Mouse (Mus musculus): ENCODE results near the gene Clec3b.

Clec3b gene

DNA sequence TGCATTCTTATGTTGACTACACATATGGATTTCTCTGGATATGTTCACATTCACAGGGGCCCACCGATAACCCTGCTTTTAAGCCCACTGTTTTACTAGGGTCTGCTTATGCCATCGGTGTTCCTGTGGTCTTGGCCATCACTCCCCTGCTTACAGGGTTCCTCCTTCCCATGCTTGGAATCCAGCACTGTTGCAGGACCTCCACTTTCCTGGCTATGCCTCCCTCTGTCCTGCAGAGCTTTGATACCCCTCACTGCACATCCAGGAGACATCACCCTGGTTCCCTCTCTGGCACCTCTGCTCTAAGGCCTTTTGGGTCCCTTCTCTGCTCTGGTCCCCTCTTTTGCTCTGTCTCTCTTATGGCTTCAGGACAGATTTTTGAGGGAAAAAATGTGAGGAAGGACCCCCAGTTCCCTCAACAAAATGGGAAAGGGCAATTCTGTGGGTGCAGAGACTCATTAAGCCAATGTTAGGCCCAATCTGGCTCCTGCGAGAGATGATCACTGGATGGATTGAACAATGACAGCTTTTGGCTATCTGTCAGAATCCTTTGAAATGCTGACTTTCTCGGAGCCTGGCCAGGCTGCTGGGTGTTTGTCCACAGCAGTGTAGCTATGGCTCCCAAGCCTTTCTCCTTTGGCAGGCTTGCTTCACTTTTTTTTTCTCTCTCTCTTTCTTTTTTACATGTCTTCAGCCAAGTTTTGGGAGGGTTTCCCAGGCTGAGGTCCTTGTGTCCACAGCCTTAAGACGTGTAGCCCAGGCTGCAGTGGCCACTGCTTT, at the start of gene Clec3b:
Clec3b (plus strand) TSS at position 706 of the 780 bp plus-strand sequence.
- Histone ChIP-seq H3K4me3 (replicated peaks; ENCODE audit: low read length) (no peak within 1 kb of the TSS), H3K4me1 (replicated peaks; ENCODE audit: low read depth, low read length) (no peaks in the 10 kb centered on the region), H3K27me3 (ENCODE audit: insufficient read depth, low read length) (peaks cover 6% of the 10 kb centered on the region), H3K36me3 (ENCODE audit: insufficient read depth, low read length) (no peaks in the 10 kb centered on the region), H3K9me3 (ENCODE audit: low read length) (peaks cover 27% of the 10 kb centered on the region)
- TF ChIP-seq CTCF (conservative IDR thresholded peaks at IDR 0.05; ENCODE audit: low read length) (no peak), NANOG (IDR thresholded peaks at IDR 0.05; ENCODE audit: borderline replicate concordance, low read length) (no peak), POU5F1 (IDR thresholded peaks at IDR 0.05; ENCODE audit: borderline replicate concordance, low read length) (no peak)

DNA sequence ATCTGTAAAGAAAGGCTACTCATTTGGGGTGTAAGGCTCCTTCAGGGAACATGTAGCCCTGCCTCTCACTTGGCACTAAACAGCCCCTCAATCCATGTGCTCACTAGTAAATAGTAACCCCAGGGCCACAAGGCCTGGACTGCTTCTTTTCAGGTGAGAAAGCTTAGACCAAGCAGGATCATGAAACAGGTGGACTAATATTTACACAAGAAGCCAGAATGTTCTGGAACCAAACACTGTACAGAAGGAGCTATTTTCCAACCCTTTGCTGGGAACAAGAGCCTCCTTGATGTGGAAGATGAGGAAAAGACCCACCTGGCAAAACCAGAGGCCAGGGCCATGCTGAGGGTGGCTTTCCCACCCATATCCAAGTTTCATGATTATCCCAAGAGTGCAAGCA, 47.3 kb upstream of the Clec3b start:
- no peaks in the 10 kb centered on the region for H3K27me3 ChIP-seq (ENCODE audit: insufficient read depth, low read length)
- H3K4me3 ChIP-seq (replicated peaks; ENCODE audit: low read length) = no peak overlapping the region
- TF ChIP-seq CTCF (conservative IDR thresholded peaks at IDR 0.05; ENCODE audit: low read length) = no peak
- TF ChIP-seq NANOG (IDR thresholded peaks at IDR 0.05; ENCODE audit: borderline replicate concordance, low read length) = no peak
- TF ChIP-seq POU5F1 (IDR thresholded peaks at IDR 0.05; ENCODE audit: borderline replicate concordance, low read length) = no peak
- H3K36me3 ChIP-seq (ENCODE audit: insufficient read depth, low read length) = peaks cover 77% of the 10 kb centered on the region
- H3K4me1 ChIP-seq (replicated peaks; ENCODE audit: low read depth, low read length) = peaks cover 12% of the 10 kb centered on the region
- H3K9me3 ChIP-seq (ENCODE audit: low read length) = no peaks in the 10 kb centered on the region

DNA sequence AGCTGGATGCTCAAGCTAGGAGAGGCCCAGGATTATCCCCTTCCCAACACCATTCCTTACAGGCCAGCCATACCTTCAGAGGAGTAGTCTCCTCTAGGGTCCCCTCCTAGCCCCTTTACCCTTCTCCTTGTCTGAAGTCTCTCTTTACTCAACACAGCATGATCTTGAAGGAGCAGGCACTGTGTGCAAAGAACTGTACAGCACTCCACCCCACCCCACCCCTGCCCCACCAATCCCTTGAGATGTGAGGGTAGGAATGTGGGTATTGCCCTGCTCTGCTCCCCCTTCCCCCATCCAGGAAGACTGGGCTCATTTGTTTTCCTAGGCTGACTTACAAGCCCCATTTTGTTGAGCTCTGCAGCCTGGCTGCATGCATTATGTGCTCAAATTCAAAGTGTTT, 46.4 kb upstream of the Clec3b start:
- TF ChIP-seq NANOG (IDR thresholded peaks at IDR 0.05; ENCODE audit: borderline replicate concordance, low read length) (no peak), POU5F1 (IDR thresholded peaks at IDR 0.05; ENCODE audit: borderline replicate concordance, low read length) (no peak), CTCF (conservative IDR thresholded peaks at IDR 0.05; ENCODE audit: low read length) (no peak)
- Histone ChIP-seq H3K9me3 (ENCODE audit: low read length) (no peaks in the 10 kb centered on the region), H3K27me3 (ENCODE audit: insufficient read depth, low read length) (no peaks in the 10 kb centered on the region), H3K4me3 (replicated peaks; ENCODE audit: low read length) (no peak overlapping the region), H3K4me1 (replicated peaks; ENCODE audit: low read depth, low read length) (peaks cover 12% of the 10 kb centered on the region), H3K36me3 (ENCODE audit: insufficient read depth, low read length) (peaks cover 76% of the 10 kb centered on the region)

- Histone ChIP-seq H3K4me1 (replicated peaks; ENCODE audit: low read depth, low read length) (peaks cover 20% of the 10 kb centered on the region), H3K27me3 (ENCODE audit: insufficient read depth, low read length) (no peaks in the 10 kb centered on the region), H3K4me3 (replicated peaks; ENCODE audit: low read length) (no peak overlapping the region), H3K9me3 (ENCODE audit: low read length) (no peaks in the 10 kb centered on the region), H3K36me3 (ENCODE audit: insufficient read depth, low read length) (peaks cover 57% of the 10 kb centered on the region)
- TF ChIP-seq POU5F1 (IDR thresholded peaks at IDR 0.05; ENCODE audit: borderline replicate concordance, low read length) (no peak), NANOG (IDR thresholded peaks at IDR 0.05; ENCODE audit: borderline replicate concordance, low read length) (no peak), CTCF (conservative IDR thresholded peaks at IDR 0.05; ENCODE audit: low read length) (no peak)
Measured at GRCm38 (mm10) chr9:123107186-123107585, 43.6 kb upstream of the Clec3b start.

GRCm38 (mm10) chr9:123109188-123109587, 41.6 kb upstream of the Clec3b start:
- H3K4me3 ChIP-seq (replicated peaks; ENCODE audit: low read length) = no peak overlapping the region
- H3K4me1 ChIP-seq (replicated peaks; ENCODE audit: low read depth, low read length) = peaks cover 28% of the 10 kb centered on the region
- peaks cover 46% of the 10 kb centered on the region for H3K36me3 ChIP-seq (ENCODE audit: insufficient read depth, low read length)
- TF ChIP-seq NANOG (IDR thresholded peaks at IDR 0.05; ENCODE audit: borderline replicate concordance, low read length) = no peak
- TF ChIP-seq CTCF (conservative IDR thresholded peaks at IDR 0.05; ENCODE audit: low read length) = no peak
- TF ChIP-seq POU5F1 (IDR thresholded peaks at IDR 0.05; ENCODE audit: borderline replicate concordance, low read length) = no peak
- H3K27me3 ChIP-seq (ENCODE audit: insufficient read depth, low read length) = no peaks in the 10 kb centered on the region
- H3K9me3 ChIP-seq (ENCODE audit: low read length) = no peaks in the 10 kb centered on the region

GRCm38 (mm10) chr9:123111751-123112221, 39.0 kb upstream of the Clec3b start:
- Histone ChIP-seq H3K36me3 (ENCODE audit: insufficient read depth, low read length) (peaks cover 45% of the 10 kb centered on the region), H3K27me3 (ENCODE audit: insufficient read depth, low read length) (no peaks in the 10 kb centered on the region), H3K4me3 (replicated peaks; ENCODE audit: low read length) (peak overlapping the region; percentile 94), H3K4me1 (replicated peaks; ENCODE audit: low read depth, low read length) (peaks cover 22% of the 10 kb centered on the region), H3K9me3 (ENCODE audit: low read length) (no peaks in the 10 kb centered on the region)
- no peak for TF ChIP-seq CTCF (conservative IDR thresholded peaks at IDR 0.05; ENCODE audit: low read length)
- no peak for TF ChIP-seq NANOG (IDR thresholded peaks at IDR 0.05; ENCODE audit: borderline replicate concordance, low read length)
- no peak for TF ChIP-seq POU5F1 (IDR thresholded peaks at IDR 0.05; ENCODE audit: borderline replicate concordance, low read length)

- TF ChIP-seq POU5F1 (IDR thresholded peaks at IDR 0.05; ENCODE audit: borderline replicate concordance, low read length) = no peak
- no peak for TF ChIP-seq NANOG (IDR thresholded peaks at IDR 0.05; ENCODE audit: borderline replicate concordance, low read length)
- no peak for TF ChIP-seq CTCF (conservative IDR thresholded peaks at IDR 0.05; ENCODE audit: low read length)
- Histone ChIP-seq H3K27me3 (ENCODE audit: insufficient read depth, low read length) (no peaks in the 10 kb centered on the region), H3K9me3 (ENCODE audit: low read length) (no peaks in the 10 kb centered on the region)
Measured at GRCm38 (mm10) chr9:123112805-123113521, 37.8 kb upstream of the Clec3b start, which contains the start of the genes Zdhhc3 and Exosc7. Gene Zdhhc3 (minus strand): TSS chr9:123113205. Gene Exosc7 (plus strand): TSS chr9:123113215.

GRCm38 (mm10) chr9:123113931-123114330, 36.8 kb upstream of the Clec3b start:
- Histone ChIP-seq H3K4me3 (replicated peaks; ENCODE audit: low read length) (peak overlapping the region; percentile 94), H3K9me3 (ENCODE audit: low read length) (no peaks in the 10 kb centered on the region), H3K4me1 (replicated peaks; ENCODE audit: low read depth, low read length) (peaks cover 22% of the 10 kb centered on the region), H3K27me3 (ENCODE audit: insufficient read depth, low read length) (no peaks in the 10 kb centered on the region), H3K36me3 (ENCODE audit: insufficient read depth, low read length) (peaks cover 51% of the 10 kb centered on the region)
- no peak for TF ChIP-seq POU5F1 (IDR thresholded peaks at IDR 0.05; ENCODE audit: borderline replicate concordance, low read length)
- TF ChIP-seq CTCF (conservative IDR thresholded peaks at IDR 0.05; ENCODE audit: low read length) = no peak
- no peak for TF ChIP-seq NANOG (IDR thresholded peaks at IDR 0.05; ENCODE audit: borderline replicate concordance, low read length)

More at GRCm38 (mm10) chr9:123112805-123113521, 37.8 kb upstream of the Clec3b start, which contains the start of the genes Zdhhc3 and Exosc7:
- Histone ChIP-seq H3K4me3 (replicated peaks; ENCODE audit: low read length) (peak within 1 kb of the TSS; percentile 94), H3K36me3 (ENCODE audit: insufficient read depth, low read length) (peaks cover 50% of the 10 kb centered on the region), H3K4me1 (replicated peaks; ENCODE audit: low read depth, low read length) (peaks cover 22% of the 10 kb centered on the region)

Measured in E14TG2a.4 (cell line).